In the genomic region with DNA sequence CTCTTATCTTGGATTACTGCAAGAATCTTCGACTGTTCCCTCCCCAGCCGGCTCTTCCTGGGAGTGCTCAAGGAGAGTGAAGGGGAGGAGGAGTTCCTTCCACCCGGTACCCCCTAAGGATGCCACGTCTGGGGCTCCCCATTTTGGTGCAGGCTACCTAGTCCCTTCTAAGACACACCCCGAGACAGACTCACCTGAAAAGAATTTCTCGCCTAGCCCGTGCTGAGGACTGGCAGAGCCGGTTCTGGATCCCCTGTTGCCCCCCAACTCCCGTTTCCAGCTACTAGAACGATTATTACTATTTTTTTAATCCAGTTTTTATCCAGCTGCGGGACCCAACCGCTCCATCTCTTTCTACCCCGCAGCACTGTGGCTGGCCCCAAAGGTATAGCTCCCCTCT, we compare ENCODE assay signal across 10 mouse cellular contexts. TPM values are rescaled to one million over a fixed set of nuclear protein-coding genes. Genes with fewer than 3 reads are reported as not detected.
DNase-seq lines count a peak whose midpoint lies in the region; ATAC-seq and TF ChIP-seq lines count a peak whose summit lies in the region.
"Had no signal": no experiment of that assay in that cellular context is flagged by ENCODE, and none has a peak within 500 bp of the region (broad histone marks: within the 10 kb centered on the region; RNA-seq: fewer than 3 reads in every experiment).

No protein-coding gene starts in this region.

- WGBS in kidney, embryonic 14.5 days: 1% methylated on average over 13 of the region's 13 CpGs
- 1% methylated on average over 13 of the region's 13 CpGs for WGBS in embryonic facial prominence, embryonic 12.5 days
- WGBS in intestine, embryonic 14.5 days: 1% methylated on average over 13 of the region's 13 CpGs
- 2% methylated on average over 13 of the region's 13 CpGs for WGBS in midbrain, postnatal 0 days

- no peaks in the 10 kb centered on the region for H3K36me3 ChIP-seq in kidney, embryonic 14.5 days (ENCODE audit: control insufficient read depth, insufficient read depth, low read length)
- no peaks in the 10 kb centered on the region for H3K36me3 ChIP-seq in embryonic facial prominence, embryonic 12.5 days
- no peaks in the 10 kb centered on the region for H3K36me3 ChIP-seq in intestine, embryonic 14.5 days (ENCODE audit: control insufficient read depth, insufficient read depth, low read length)
- H3K36me3 ChIP-seq in midbrain, postnatal 0 days (ENCODE audit: insufficient read depth, low read length): no peaks in the 10 kb centered on the region

- no peak overlapping the region for H3K27ac ChIP-seq in kidney, embryonic 14.5 days (ENCODE audit: low read depth, low read length)
- H3K27ac ChIP-seq in embryonic facial prominence, embryonic 12.5 days: no peak overlapping the region
- H3K27ac ChIP-seq in intestine, embryonic 14.5 days (ENCODE audit: low read depth): no peak overlapping the region
- no peak overlapping the region for H3K27ac ChIP-seq in midbrain, postnatal 0 days (ENCODE audit: low read depth, low read length)

- no peaks in the 10 kb centered on the region for H3K9me3 ChIP-seq in kidney, embryonic 14.5 days (ENCODE audit: control insufficient read depth, low read length)
- no peaks in the 10 kb centered on the region for H3K9me3 ChIP-seq in embryonic facial prominence, embryonic 12.5 days
- no peaks in the 10 kb centered on the region for H3K9me3 ChIP-seq in intestine, embryonic 14.5 days (ENCODE audit: control insufficient read depth, low read length)
- H3K9me3 ChIP-seq in midbrain, postnatal 0 days (ENCODE audit: low read length): no peaks in the 10 kb centered on the region

- TF ChIP-seq CTCF in midbrain, postnatal 0 days (IDR thresholded peaks at IDR 0.05): no peak

- H3K27me3 ChIP-seq in kidney, embryonic 14.5 days (ENCODE audit: control insufficient read depth, insufficient read depth, low read length): peaks cover 43% of the 10 kb centered on the region
- H3K27me3 ChIP-seq in embryonic facial prominence, embryonic 12.5 days: peaks cover 64% of the 10 kb centered on the region
- H3K27me3 ChIP-seq in intestine, embryonic 14.5 days (replicated peaks; ENCODE audit: control insufficient read depth, insufficient read depth, low read length): peaks cover 59% of the 10 kb centered on the region
- H3K27me3 ChIP-seq in midbrain, postnatal 0 days (ENCODE audit: insufficient read depth, low read length): peaks cover 24% of the 10 kb centered on the region

- no peak for DNase-seq in kidney, adult 9 months
- peak; percentile 51 for DNase-seq in intestine, embryonic 14.5 days (ENCODE audit: low spot score)
- DNase-seq in midbrain, postnatal 0 days (ENCODE audit: low spot score): no peak
- no peak for DNase-seq in thymus, postnatal 4 days
- DNase-seq in retina, embryonic 14.5 days (ENCODE audit: low spot score): no peak
- DNase-seq in yolk sac, embryonic 10.5 days (ENCODE audit: low spot score): no peak
- DNase-seq: kidney, postnatal 25 days had no signal

- no peak overlapping the region for H3K9ac ChIP-seq in kidney, embryonic 14.5 days (ENCODE audit: low read depth, low read length)
- H3K9ac ChIP-seq in embryonic facial prominence, embryonic 12.5 days: no peak overlapping the region
- H3K9ac ChIP-seq in intestine, embryonic 14.5 days (ENCODE audit: low read length): no peak overlapping the region
- no peak overlapping the region for H3K9ac ChIP-seq in midbrain, postnatal 0 days (replicated peaks; ENCODE audit: low read length, poor library complexity, severe bottlenecking)

- peak overlapping the region; percentile 32 for H3K4me2 ChIP-seq in kidney, embryonic 14.5 days (replicated peaks; ENCODE audit: low read depth, low read length)
- H3K4me2 ChIP-seq in embryonic facial prominence, embryonic 12.5 days (replicated peaks): peak overlapping the region; percentile 41
- H3K4me2 ChIP-seq in intestine, embryonic 14.5 days (ENCODE audit: low read length): peak overlapping the region; percentile 36
- peak overlapping the region; percentile 58 for H3K4me2 ChIP-seq in midbrain, postnatal 0 days (ENCODE audit: low read depth, low read length, poor library complexity, severe bottlenecking)

- peak overlapping the region; percentile 26; the same call in 1 of the 2 replicates for H3K4me3 ChIP-seq in kidney, embryonic 14.5 days (ENCODE audit: low read length)
- no peak overlapping the region for H3K4me3 ChIP-seq in embryonic facial prominence, embryonic 12.5 days
- peak overlapping the region; percentile 20; the same call in 1 of the 2 replicates for H3K4me3 ChIP-seq in intestine, embryonic 14.5 days (ENCODE audit: low read depth, low read length)
- H3K4me3 ChIP-seq in midbrain, postnatal 0 days (ENCODE audit: low read depth, low read length): peak overlapping the region; percentile 29
- H3K4me3 ChIP-seq: myocyte had no signal

- ATAC-seq in kidney, embryonic 14.5 days (ENCODE audit: low FRiP score, low TSS enrichment): no peak
- no peak for ATAC-seq in embryonic facial prominence, embryonic 12.5 days (ENCODE audit: insufficient number of reproducible peaks, insufficient read depth, low FRiP score, low TSS enrichment)
- no peak for ATAC-seq in intestine, embryonic 14.5 days (replicated peaks; ENCODE audit: low FRiP score, low TSS enrichment, low read depth)
- no peak for ATAC-seq in midbrain, postnatal 0 days (ENCODE audit: low FRiP score)

- H3K4me1 ChIP-seq in kidney, embryonic 14.5 days (ENCODE audit: control insufficient read depth, insufficient read depth, low read length): peaks cover 12% of the 10 kb centered on the region; the same call in 1 of the 2 replicates
- peaks cover 14% of the 10 kb centered on the region for H3K4me1 ChIP-seq in embryonic facial prominence, embryonic 12.5 days
- 0 out of 2 replicates have a peak, but pooled peaks cover 9% of the 10 kb centered on the region for H3K4me1 ChIP-seq in intestine, embryonic 14.5 days (replicated peaks; ENCODE audit: control insufficient read depth, insufficient read depth, low read length)
- H3K4me1 ChIP-seq in midbrain, postnatal 0 days (ENCODE audit: insufficient read depth, low read length): peaks cover 8% of the 10 kb centered on the region; the same call in 1 of the 2 replicates

RNA-seq across cellular contexts. Expression of a gene that starts 0.9 kb away (rescaled TPM):
- polyA plus RNA-seq in kidney, embryonic 14.5 days (2014; fragmentation: Nextera tagmentation; extraction: Ambion mirVana): 1.4 and 1.5 TPM in 2 replicates
- polyA plus RNA-seq in embryonic facial prominence, embryonic 12.5 days (2016; fragmentation: Nextera tagmentation; extraction: Ambion mirVana): 1.3 and 1.4 TPM in 2 replicates
- 1.9 and 2.9 TPM in 2 replicates for polyA plus RNA-seq in intestine, embryonic 14.5 days (2014; fragmentation: Nextera tagmentation; extraction: Ambion mirVana)
- total RNA-seq in midbrain, postnatal 0 days (2014; rRNA removed): 1.0 and 1.8 TPM in 2 replicates
- polyA plus RNA-seq in midbrain, postnatal 0 days (2015; fragmentation: Nextera tagmentation; extraction: Ambion mirVana): 0.83 and 0.85 TPM in 2 replicates

RNA-seq across cellular contexts. Expression of a gene that starts 15.9 kb away (rescaled TPM):
- polyA plus RNA-seq in kidney, embryonic 14.5 days (2014; fragmentation: Nextera tagmentation; extraction: Ambion mirVana): 22.2 and 23.7 TPM in 2 replicates
- polyA plus RNA-seq in embryonic facial prominence, embryonic 12.5 days (2016; fragmentation: Nextera tagmentation; extraction: Ambion mirVana): 11.8 and 15.1 TPM in 2 replicates
- 22.5 and 22.9 TPM in 2 replicates for polyA plus RNA-seq in intestine, embryonic 14.5 days (2014; fragmentation: Nextera tagmentation; extraction: Ambion mirVana)
- total RNA-seq in midbrain, postnatal 0 days (2014; rRNA removed): 24.8 and 25.8 TPM in 2 replicates
- 21.9 and 26.5 TPM in 2 replicates for polyA plus RNA-seq in midbrain, postnatal 0 days (2015; fragmentation: Nextera tagmentation; extraction: Ambion mirVana)

RNA-seq across cellular contexts. Expression of a gene that starts 24.1 kb away (rescaled TPM):
- 0.70 and 1.3 TPM in 2 replicates for polyA plus RNA-seq in kidney, embryonic 14.5 days (2014; fragmentation: Nextera tagmentation; extraction: Ambion mirVana)
- not detected in 2 replicates for polyA plus RNA-seq in embryonic facial prominence, embryonic 12.5 days (2016; fragmentation: Nextera tagmentation; extraction: Ambion mirVana)
- not detected in 2 replicates for polyA plus RNA-seq in intestine, embryonic 14.5 days (2014; fragmentation: Nextera tagmentation; extraction: Ambion mirVana)
- not detected in 2 replicates for total RNA-seq in midbrain, postnatal 0 days (2014; rRNA removed)
- not detected in 2 replicates for polyA plus RNA-seq in midbrain, postnatal 0 days (2015; fragmentation: Nextera tagmentation; extraction: Ambion mirVana)

RNA-seq across cellular contexts. Expression of a gene that starts 28.2 kb away (rescaled TPM):
- polyA plus RNA-seq in kidney, embryonic 14.5 days (2014; fragmentation: Nextera tagmentation; extraction: Ambion mirVana): 2.7 and 2.8 TPM in 2 replicates
- 0.22 and 0.31 TPM in 2 replicates for polyA plus RNA-seq in embryonic facial prominence, embryonic 12.5 days (2016; fragmentation: Nextera tagmentation; extraction: Ambion mirVana)
- 0.37 and 0.38 TPM in 2 replicates for polyA plus RNA-seq in intestine, embryonic 14.5 days (2014; fragmentation: Nextera tagmentation; extraction: Ambion mirVana)
- 0.33 and 0.49 TPM in 2 replicates for total RNA-seq in midbrain, postnatal 0 days (2014; rRNA removed)
- polyA plus RNA-seq in midbrain, postnatal 0 days (2015; fragmentation: Nextera tagmentation; extraction: Ambion mirVana): 0.18 and 0.35 TPM in 2 replicates
